Mouse (Mus musculus) kidney, embryonic 14.5 days (tissue): Measurements from ENCODE around the gene Pmm1. TPM values are rescaled to one million over a fixed set of nuclear protein-coding genes. Genes with fewer than 3 reads are reported as not detected.
"Not testable (repeated sequence)": the region's sequence is repeated elsewhere in the genome, so short reads cannot be mapped to it uniquely, and the experiment has no call there.

Experiments
- ATAC-seq: fragments of 200-750 bp; cut with Nextera tagmentation; 2 replicates; pipeline ENCODE4 v1.8.0; 2017; ENCODE audit warnings: moderate number of reproducible peaks, mild to moderate bottlenecking, moderate TSS enrichment, moderate library complexity; ENCODE audit not compliant: low FRiP score, low TSS enrichment
- H3K27ac ChIP-seq: fragments of 300-500 bp; sonication (generic); 2 replicates; pipeline ENCODE4 v1.5.1; 2014; ENCODE audit warnings: low read depth, mild to moderate bottlenecking, low read length, moderate library complexity, mixed read lengths
- H3K27me3 ChIP-seq: fragments of 300-500 bp; sonication (generic); 2 replicates; pipeline ENCODE4 v1.6.1; 2014; ENCODE audit warnings: mild to moderate bottlenecking, low read length; ENCODE audit not compliant: control insufficient read depth, insufficient read depth
- H3K36me3 ChIP-seq: fragments of 300-500 bp; sonication (generic); 2 replicates; pipeline ENCODE4 v1.6.1; 2014; ENCODE audit warnings: low read length, mixed read lengths; ENCODE audit not compliant: control insufficient read depth, insufficient read depth
- H3K4me1 ChIP-seq: fragments of 300-500 bp; sonication (generic); 2 replicates; pipeline ENCODE4 v1.6.1; 2014; ENCODE audit warnings: low read length, mixed read lengths; ENCODE audit not compliant: control insufficient read depth, insufficient read depth
- H3K4me2 ChIP-seq: fragments of 300-500 bp; sonication (generic); replicated peaks from 2 replicates; pipeline ENCODE4 v1.6.1; 2014; ENCODE audit warnings: low read depth, mild to moderate bottlenecking, low read length
- H3K4me3 ChIP-seq: fragments of 300-500 bp; sonication (generic); 2 replicates; pipeline ENCODE4 v1.5.1; 2014; ENCODE audit warnings: mild to moderate bottlenecking, low read length
- H3K9ac ChIP-seq: fragments of 300-500 bp; sonication (generic); 2 replicates; pipeline ENCODE4 v1.6.1; 2014; ENCODE audit warnings: low read depth, mild to moderate bottlenecking, low read length, moderate library complexity
- H3K9me3 ChIP-seq: fragments of 300-500 bp; sonication (generic); 2 replicates; pipeline ENCODE4 v1.6.1; 2016; ENCODE audit warnings: low read length; ENCODE audit not compliant: control insufficient read depth
- WGBS: fragments of 180-500 bp; shearing (Covaris S2); extraction: QIAGEN DNeasy Blood & Tissue Kit; methylation state at CpG from one replicate; pipeline ENCODE4 v1.1.7; 2014; 5-methylcytosine and 5-hydroxymethylcytosine counted together
- polyA plus RNA-seq: library from polyadenylated mRNA; unstranded; fragments of >200 nt; fragmentation: Nextera tagmentation; extraction: Ambion mirVana; gene quantifications from 2 replicates; pipeline ENCODE4 v1.2.1, GENCODE M21; 2014

The Pmm1 gene
- polyA plus RNA-seq, 1 experiment from 2014 or later, result 28.3 TPM

- WGBS, result 68% methylated on average over 5 of the region's 5 CpGs
- Histone ChIP-seq H3K4me1 (no peaks in the 10 kb centered on the region), H3K4me2 (no peak overlapping the region), H3K36me3 (peaks cover 72% of the 10 kb centered on the region), H3K27ac (no peak overlapping the region), H3K27me3 (no peaks in the 10 kb centered on the region), H3K4me3 (no peak overlapping the region), H3K9me3 (no peaks in the 10 kb centered on the region), H3K9ac (no peak overlapping the region)
- no peak for ATAC-seq
Measured at GRCm38 (mm10) chr15:81915663-81916062, 45.1 kb downstream of the Pmm1 start.

- WGBS, result 78% methylated on average over 5 of the region's 5 CpGs
- H3K9ac ChIP-seq, result no peak overlapping the region
- ATAC-seq, result no peak; the same call in 1 of the 2 replicates
- H3K4me2 ChIP-seq, result no peak overlapping the region
- peaks cover 82% of the 10 kb centered on the region for H3K36me3 ChIP-seq
- H3K27ac ChIP-seq, result no peak overlapping the region
- H3K4me1 ChIP-seq, result no peaks in the 10 kb centered on the region
- no peaks in the 10 kb centered on the region for H3K9me3 ChIP-seq
- H3K27me3 ChIP-seq, result no peaks in the 10 kb centered on the region
- no peak overlapping the region for H3K4me3 ChIP-seq
Measured at GRCm38 (mm10) chr15:81914668-81915067, 46.1 kb downstream of the Pmm1 start.

- H3K36me3 ChIP-seq, result peaks cover 89% of the 10 kb centered on the region
- ATAC-seq, result no peak
- 63% methylated on average over 2 of the region's 2 CpGs for WGBS
Measured at GRCm38 (mm10) chr15:81912498-81912897, 48.2 kb downstream of the Pmm1 start.

GRCm38 (mm10) chr15:81908767-81909166, 52.0 kb downstream of the Pmm1 start:
- H3K9ac ChIP-seq, H3K27ac ChIP-seq, ATAC-seq, H3K4me2 ChIP-seq, H3K4me1 ChIP-seq, H3K9me3 ChIP-seq, H3K4me3 ChIP-seq, H3K27me3 ChIP-seq: not testable (repeated sequence)
- peaks cover 94% of the 10 kb centered on the region for H3K36me3 ChIP-seq
- WGBS, result 89% methylated on average over 4 of the region's 4 CpGs

More at GRCm38 (mm10) chr15:81912498-81912897, 48.2 kb downstream of the Pmm1 start:
- Histone ChIP-seq H3K4me1 (no peaks in the 10 kb centered on the region), H3K27ac (no peak overlapping the region), H3K9me3 (no peaks in the 10 kb centered on the region), H3K9ac (no peak overlapping the region), H3K4me2 (no peak overlapping the region), H3K4me3 (no peak overlapping the region), H3K27me3 (no peaks in the 10 kb centered on the region)

GRCm38 (mm10) chr15:81907953-81908352, 52.8 kb downstream of the Pmm1 start:
- Histone ChIP-seq H3K36me3 (peaks cover 93% of the 10 kb centered on the region), H3K9ac (no peak overlapping the region), H3K9me3 (no peaks in the 10 kb centered on the region), H3K4me2 (no peak overlapping the region), H3K4me3 (no peak overlapping the region), H3K27ac (no peak overlapping the region), H3K4me1 (no peaks in the 10 kb centered on the region), H3K27me3 (no peaks in the 10 kb centered on the region)
- ATAC-seq, result no peak
- WGBS, result 91% methylated on average over 8 of the region's 8 CpGs

GRCm38 (mm10) chr15:81904939-81905338, 55.8 kb downstream of the Pmm1 start:
- no peak for ATAC-seq
- H3K4me3 ChIP-seq, result no peak overlapping the region
- no peaks in the 10 kb centered on the region for H3K9me3 ChIP-seq
- H3K27me3 ChIP-seq, result no peaks in the 10 kb centered on the region
- H3K36me3 ChIP-seq, result peaks cover 92% of the 10 kb centered on the region
- WGBS, result 42% methylated on average over 2 of the region's 2 CpGs
- H3K4me1 ChIP-seq, result no peaks in the 10 kb centered on the region
- H3K4me2 ChIP-seq, result no peak overlapping the region
- H3K27ac ChIP-seq, result no peak overlapping the region
- no peak overlapping the region for H3K9ac ChIP-seq

Other genes starting within 250 kb of the Pmm1 start
- 46.3 and 60.5 TPM in 2 replicates for gene Zc3h7b, start 215.9 kb downstream of the Pmm1 start, polyA plus RNA-seq
- 85.0 and 100.0 TPM in 2 replicates for gene Rangap1, start 215.4 kb downstream of the Pmm1 start, polyA plus RNA-seq
- 16.1 and 19.2 TPM in 2 replicates for gene Tef, start 158.5 kb downstream of the Pmm1 start, polyA plus RNA-seq
- 19.4 and 24.1 TPM in 2 replicates for gene Tob2, start 102.1 kb downstream of the Pmm1 start, polyA plus RNA-seq
- 192 and 223 TPM in 2 replicates for gene Phf5a, start 89.0 kb downstream of the Pmm1 start, polyA plus RNA-seq
- 123 and 191 TPM in 2 replicates for gene Aco2, start 88.6 kb downstream of the Pmm1 start, polyA plus RNA-seq
- gene Polr3h, start 34.7 kb downstream of the Pmm1 start, polyA plus RNA-seq, result 76.5 and 78.9 TPM in 2 replicates
- 17.5 and 28.1 TPM in 2 replicates for gene Csdc2, start 24.2 kb downstream of the Pmm1 start, polyA plus RNA-seq
- not detected in 2 replicates for gene 1700029P11Rik, start 19.6 kb upstream of the Pmm1 start, polyA plus RNA-seq
- 71.9 and 87.6 TPM in 2 replicates for gene Xrcc6, start 26.9 kb upstream of the Pmm1 start, polyA plus RNA-seq
- 18.9 and 33.0 TPM in 2 replicates for gene Desi1, start 72.9 kb upstream of the Pmm1 start, polyA plus RNA-seq
- 342 and 399 TPM in 2 replicates for gene Snu13, start 86.7 kb upstream of the Pmm1 start, polyA plus RNA-seq
- not detected in 2 replicates for gene 4930407I10Rik, start 98.2 kb upstream of the Pmm1 start, polyA plus RNA-seq
- gene Mei1, start 109.1 kb upstream of the Pmm1 start, polyA plus RNA-seq, result 0.07 TPM in 1 of 2 replicates, not detected in the other
- gene Ccdc134, start 167.0 kb upstream of the Pmm1 start, polyA plus RNA-seq, result 12.8 and 19.6 TPM in 2 replicates
- 76.9 and 114 TPM in 2 replicates for gene Srebf2, start 186.3 kb upstream of the Pmm1 start, polyA plus RNA-seq